Mouse (Mus musculus) stomach, embryonic 16.5 days (tissue): ENCODE data around the gene 4933407L21Rik. TPM values are rescaled to one million over a fixed set of nuclear protein-coding genes. Genes with fewer than 3 reads are reported as not detected.
A peak's percentile ranks its signal among the peaks of the same experiment; 100 is the strongest.

Experiments used
- ATAC-seq: fragments of 200-750 bp; cut with Nextera tagmentation; 2 replicates; pipeline ENCODE4 v1.8.0; 2017; ENCODE audit warnings: moderate number of reproducible peaks, moderate TSS enrichment; ENCODE audit not compliant: insufficient read depth, low FRiP score
- H3K27ac ChIP-seq: fragments of 300-500 bp; sonication (generic); 2 replicates; pipeline ENCODE4 v1.5.1; 2014; ENCODE audit warnings: low read length
- H3K27me3 ChIP-seq: fragments of 300-500 bp; sonication (generic); 2 replicates; pipeline ENCODE4 v1.6.1; 2014; ENCODE audit warnings: low read length, control low read depth, mixed read lengths; ENCODE audit not compliant: control insufficient read depth, insufficient read depth
- H3K36me3 ChIP-seq: fragments of 300-500 bp; sonication (generic); 2 replicates; pipeline ENCODE4 v1.6.1; 2014; ENCODE audit warnings: low read length; ENCODE audit not compliant: control insufficient read depth, insufficient read depth
- H3K4me1 ChIP-seq: fragments of 300-500 bp; sonication (generic); 2 replicates; pipeline ENCODE4 v1.6.1; 2014; ENCODE audit warnings: low read length, control low read depth, mixed read lengths; ENCODE audit not compliant: control insufficient read depth, insufficient read depth
- H3K4me2 ChIP-seq: fragments of 300-500 bp; sonication (generic); 2 replicates; pipeline ENCODE4 v1.6.1; 2014; ENCODE audit warnings: low read depth, low read length, mixed read lengths
- H3K4me3 ChIP-seq: fragments of 300-500 bp; sonication (generic); replicated peaks from 2 replicates; pipeline ENCODE4 v1.5.1; 2014; ENCODE audit warnings: mild to moderate bottlenecking, low read length
- H3K9ac ChIP-seq: fragments of 300-500 bp; sonication (generic); 2 replicates; pipeline ENCODE4 v1.6.1; 2014; ENCODE audit warnings: low read length
- H3K9me3 ChIP-seq: fragments of 300-500 bp; sonication (generic); replicated peaks from 2 replicates; pipeline ENCODE4 v1.6.1; 2016; ENCODE audit warnings: low read length, control low read depth; ENCODE audit not compliant: control insufficient read depth
- WGBS: fragments of 180-500 bp; shearing (Covaris S2); extraction: QIAGEN DNeasy Blood & Tissue Kit; methylation state at CpG from one replicate; pipeline ENCODE4 v1.1.7; 2014; 5-methylcytosine and 5-hydroxymethylcytosine counted together
- polyA plus RNA-seq: library from polyadenylated mRNA; unstranded; fragments of >200 nt; fragmentation: Nextera tagmentation; extraction: Ambion mirVana; gene quantifications from 2 replicates; pipeline ENCODE4 v1.2.1, GENCODE M21; 2015

The 4933407L21Rik gene
- polyA plus RNA-seq, 1 experiment from 2014 or later = 0.44 TPM

DNA sequence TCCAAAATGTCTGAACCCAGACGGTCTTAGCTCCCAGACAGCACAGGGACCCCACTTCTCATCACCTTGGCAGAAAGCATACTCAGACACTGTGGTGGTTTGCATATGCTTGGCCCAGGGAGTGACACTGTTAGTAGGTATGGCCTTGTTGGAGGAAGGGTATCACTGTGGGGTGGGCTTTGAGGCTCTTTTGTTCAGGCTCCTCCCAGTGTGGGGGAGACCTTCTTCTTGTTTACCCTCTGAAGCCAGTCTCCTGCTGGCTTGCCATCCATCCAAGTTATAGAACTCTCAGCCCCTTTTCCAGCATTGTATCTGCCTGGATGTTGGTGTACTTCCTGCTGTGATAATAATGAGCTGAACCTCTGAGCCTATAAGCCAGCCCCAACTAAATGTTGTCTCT is 40.8 kb downstream of the 4933407L21Rik start:
- no peaks in the 10 kb centered on the region for H3K4me1 ChIP-seq
- H3K9me3 ChIP-seq = no peaks in the 10 kb centered on the region
- no peaks in the 10 kb centered on the region for H3K27me3 ChIP-seq
- no peak overlapping the region for H3K4me2 ChIP-seq
- H3K4me3 ChIP-seq = no peak overlapping the region
- H3K36me3 ChIP-seq = no peaks in the 10 kb centered on the region
- H3K9ac ChIP-seq = no peak overlapping the region
- no peak for ATAC-seq
- 75% methylated on average over 1 of the region's 1 CpGs for WGBS
- no peak overlapping the region for H3K27ac ChIP-seq

DNA sequence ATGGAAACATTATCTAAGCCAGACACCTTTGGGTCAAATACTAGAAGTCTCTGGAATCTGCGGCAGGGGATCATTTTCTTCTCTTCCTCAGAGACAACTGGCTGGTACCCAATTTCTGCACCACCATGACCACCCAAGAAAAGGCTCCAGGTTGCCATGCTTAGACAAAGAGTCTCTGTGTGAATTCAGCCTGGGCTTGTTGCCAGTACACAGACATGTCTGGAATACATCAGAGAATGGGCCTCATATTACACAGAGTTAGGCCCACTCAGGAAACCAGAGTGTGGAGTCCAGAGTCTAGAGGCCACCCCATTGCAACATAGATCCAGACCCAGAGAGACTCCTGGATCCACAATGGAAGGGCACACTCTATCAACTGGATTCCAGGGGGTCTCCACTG is 41.2 kb downstream of the 4933407L21Rik start:
- H3K27me3 ChIP-seq = no peaks in the 10 kb centered on the region
- no peak overlapping the region for H3K9ac ChIP-seq
- no peak overlapping the region for H3K4me3 ChIP-seq
- no peaks in the 10 kb centered on the region for H3K36me3 ChIP-seq
- H3K4me1 ChIP-seq = no peaks in the 10 kb centered on the region
- no peaks in the 10 kb centered on the region for H3K9me3 ChIP-seq
- no peak overlapping the region for H3K27ac ChIP-seq
- ATAC-seq = peak; percentile 46; the same call in 1 of the 2 replicates
- WGBS = 55% methylated on average over 1 of the region's 1 CpGs
- H3K4me2 ChIP-seq = no peak overlapping the region

GRCm38 (mm10) chr1:85971070-85971469 is 42.8 kb downstream of the 4933407L21Rik start:
- no peak overlapping the region for H3K9ac ChIP-seq
- WGBS = 93% methylated on average over 3 of the region's 3 CpGs
- H3K4me3 ChIP-seq = no peak overlapping the region
- H3K9me3 ChIP-seq = no peaks in the 10 kb centered on the region
- H3K36me3 ChIP-seq = no peaks in the 10 kb centered on the region
- no peak overlapping the region for H3K27ac ChIP-seq
- no peaks in the 10 kb centered on the region for H3K4me1 ChIP-seq
- H3K27me3 ChIP-seq = no peaks in the 10 kb centered on the region
- ATAC-seq = no peak
- H3K4me2 ChIP-seq = no peak overlapping the region

- no peak overlapping the region for H3K27ac ChIP-seq
- no peaks in the 10 kb centered on the region for H3K4me1 ChIP-seq
- H3K9me3 ChIP-seq = no peaks in the 10 kb centered on the region
- no peak overlapping the region for H3K4me2 ChIP-seq
- H3K36me3 ChIP-seq = no peaks in the 10 kb centered on the region
- ATAC-seq = no peak
- no peak overlapping the region for H3K4me3 ChIP-seq
- no peaks in the 10 kb centered on the region for H3K27me3 ChIP-seq
- WGBS = 56% methylated on average over 3 of the region's 3 CpGs
- H3K9ac ChIP-seq = no peak overlapping the region
Observed at GRCm38 (mm10) chr1:85972341-85972740, 44.1 kb downstream of the 4933407L21Rik start.

DNA sequence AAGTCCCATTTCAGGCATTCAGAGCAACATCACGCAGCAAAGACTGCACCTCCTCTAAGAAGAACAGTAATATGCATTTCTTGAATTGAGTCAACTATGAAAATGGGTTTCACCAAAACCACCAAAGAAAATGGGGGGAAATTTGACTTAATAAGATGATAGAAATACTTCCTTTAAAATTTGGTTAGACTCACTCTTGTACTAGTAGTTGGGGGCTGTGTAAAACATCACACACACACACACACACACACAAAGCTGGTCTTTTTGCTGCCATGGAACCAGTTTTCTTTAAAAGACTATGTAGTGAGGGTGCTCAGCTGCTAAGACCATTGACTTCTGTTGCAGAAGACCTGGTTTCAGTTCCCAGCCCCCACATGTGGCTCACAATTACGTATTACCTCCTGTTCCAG is 45.2 kb downstream of the 4933407L21Rik start:
- no peak for ATAC-seq
- Histone ChIP-seq H3K9me3 (no peaks in the 10 kb centered on the region), H3K4me2 (no peak overlapping the region), H3K9ac (no peak overlapping the region), H3K4me3 (no peak overlapping the region), H3K4me1 (no peaks in the 10 kb centered on the region), H3K36me3 (no peaks in the 10 kb centered on the region), H3K27ac (no peak overlapping the region), H3K27me3 (no peaks in the 10 kb centered on the region)
- WGBS = 80% methylated on average over 2 of the region's 2 CpGs

DNA sequence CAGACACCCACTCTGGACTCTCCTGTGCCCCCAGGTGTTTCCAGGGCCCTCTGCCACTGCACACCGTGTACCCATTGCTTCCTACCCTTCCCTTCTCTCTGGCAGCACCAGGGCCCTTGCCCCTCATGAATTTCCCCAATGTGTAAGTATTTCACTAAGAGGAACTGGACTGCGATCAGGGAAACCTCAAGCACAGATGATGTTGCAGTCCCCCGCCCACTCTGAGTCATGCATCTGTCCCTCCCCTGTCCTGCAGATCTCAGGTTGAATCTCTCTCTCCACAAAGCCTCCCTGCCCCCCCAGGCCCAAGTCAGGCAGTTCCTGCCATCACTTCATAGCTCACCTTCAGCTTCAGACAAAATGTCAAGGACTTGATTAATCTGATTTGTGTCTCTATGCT is 49.4 kb downstream of the 4933407L21Rik start:
- WGBS = 71% methylated on average over 3 of the region's 3 CpGs
- no peak overlapping the region for H3K4me3 ChIP-seq
- no peaks in the 10 kb centered on the region for H3K36me3 ChIP-seq
- H3K4me2 ChIP-seq = no peak overlapping the region
- no peak overlapping the region for H3K27ac ChIP-seq
- no peak overlapping the region for H3K9ac ChIP-seq
- no peaks in the 10 kb centered on the region for H3K27me3 ChIP-seq
- no peak for ATAC-seq
- no peaks in the 10 kb centered on the region for H3K9me3 ChIP-seq
- H3K4me1 ChIP-seq = no peaks in the 10 kb centered on the region

DNA sequence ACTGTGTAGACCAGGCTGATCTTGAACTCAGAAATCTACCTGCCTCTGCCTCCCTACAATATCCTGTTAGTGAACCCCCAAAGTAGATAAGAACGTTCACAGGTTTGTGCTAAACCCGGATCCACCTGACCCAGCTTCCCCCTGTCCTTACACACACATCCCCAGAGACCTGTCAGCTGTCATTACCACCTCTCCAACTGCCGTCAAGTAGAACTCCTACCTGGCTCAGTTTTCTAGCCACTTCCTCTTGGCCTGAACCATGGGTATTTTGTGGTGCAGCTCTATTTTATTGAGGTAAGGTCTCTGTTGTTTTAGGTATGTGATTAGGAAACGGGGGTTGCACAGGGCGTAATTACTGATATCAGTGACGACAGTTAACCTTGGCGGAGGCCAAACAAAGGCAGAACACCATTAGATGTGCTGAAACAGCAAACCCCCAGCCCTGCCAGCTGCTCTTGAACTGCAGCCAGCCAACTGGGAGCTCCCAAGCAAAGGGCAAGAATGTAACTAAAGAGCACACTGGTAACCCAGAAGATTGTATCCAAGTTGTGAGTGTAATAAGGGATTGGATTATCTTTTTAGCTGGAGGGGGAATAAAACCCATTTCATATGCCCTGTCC is 53.6 kb downstream of the 4933407L21Rik start:
- 50% methylated on average over 7 of the region's 7 CpGs for WGBS
- Histone ChIP-seq H3K9me3 (no peaks in the 10 kb centered on the region), H3K27me3 (no peaks in the 10 kb centered on the region), H3K4me2 (no peak overlapping the region), H3K4me1 (no peaks in the 10 kb centered on the region), H3K27ac (no peak overlapping the region), H3K36me3 (no peaks in the 10 kb centered on the region), H3K4me3 (no peak overlapping the region), H3K9ac (no peak overlapping the region)
- no peak for ATAC-seq

DNA sequence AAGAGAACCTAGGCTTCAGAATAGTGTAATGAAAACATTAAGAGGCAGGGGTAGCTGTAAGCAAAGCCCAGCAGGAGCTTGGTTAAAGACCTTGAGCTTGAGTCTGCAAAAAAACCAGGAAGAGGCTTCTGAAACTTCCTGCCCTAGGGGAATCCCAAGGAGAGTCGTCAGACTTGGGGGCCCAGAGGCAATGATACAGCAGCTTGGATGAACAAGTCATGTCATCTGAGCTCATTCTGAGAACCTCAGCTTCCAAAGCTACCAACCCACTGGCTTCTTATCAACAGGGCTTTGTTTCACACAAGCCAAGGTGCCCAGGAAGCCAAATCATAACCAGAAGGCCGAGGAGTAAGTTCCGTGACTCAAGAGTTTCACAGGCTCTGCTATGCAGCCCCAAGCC is 57.5 kb downstream of the 4933407L21Rik start:
- Histone ChIP-seq H3K9me3 (no peaks in the 10 kb centered on the region), H3K27me3 (no peaks in the 10 kb centered on the region), H3K4me2 (no peak overlapping the region), H3K27ac (no peak overlapping the region), H3K4me1 (no peaks in the 10 kb centered on the region), H3K4me3 (no peak overlapping the region), H3K36me3 (no peaks in the 10 kb centered on the region), H3K9ac (no peak overlapping the region)
- WGBS = 77% methylated on average over 3 of the region's 3 CpGs
- ATAC-seq = no peak

DNA sequence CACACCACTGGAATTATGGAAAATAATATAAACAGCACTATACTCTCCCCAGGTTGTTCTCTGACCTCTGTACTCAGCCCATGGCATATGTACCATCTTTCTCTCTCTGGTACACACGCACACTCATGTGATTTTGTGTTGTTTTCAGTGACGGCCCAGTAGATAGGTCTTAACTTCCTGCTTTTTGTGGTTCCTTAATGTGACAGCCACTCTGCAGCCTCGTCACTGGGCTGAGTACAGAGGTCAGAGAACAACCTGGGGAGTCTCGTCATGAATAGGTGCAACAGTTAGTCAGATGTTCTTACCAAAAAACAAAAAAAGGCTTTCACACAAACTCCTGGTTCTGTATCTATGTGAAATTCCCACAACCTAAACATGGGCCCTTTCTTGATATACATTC is 60.1 kb downstream of the 4933407L21Rik start:
- Histone ChIP-seq H3K4me3 (no peak overlapping the region), H3K36me3 (no peaks in the 10 kb centered on the region), H3K9ac (no peak overlapping the region), H3K27ac (no peak overlapping the region), H3K4me1 (no peaks in the 10 kb centered on the region), H3K27me3 (no peaks in the 10 kb centered on the region), H3K9me3 (no peaks in the 10 kb centered on the region), H3K4me2 (no peak overlapping the region)
- no peak for ATAC-seq
- WGBS = 52% methylated on average over 4 of the region's 4 CpGs
